Mouse (Mus musculus): ENCODE data around the gene Thbd.

Gene Thbd

GRCm38 (mm10) chr2:148407870-148408760 lies at the start of gene Thbd:
TSS of gene Thbd (minus strand) at chr2:148408188.
- no peak for DNase-seq (ENCODE audit: low read depth, low spot score)

DNA sequence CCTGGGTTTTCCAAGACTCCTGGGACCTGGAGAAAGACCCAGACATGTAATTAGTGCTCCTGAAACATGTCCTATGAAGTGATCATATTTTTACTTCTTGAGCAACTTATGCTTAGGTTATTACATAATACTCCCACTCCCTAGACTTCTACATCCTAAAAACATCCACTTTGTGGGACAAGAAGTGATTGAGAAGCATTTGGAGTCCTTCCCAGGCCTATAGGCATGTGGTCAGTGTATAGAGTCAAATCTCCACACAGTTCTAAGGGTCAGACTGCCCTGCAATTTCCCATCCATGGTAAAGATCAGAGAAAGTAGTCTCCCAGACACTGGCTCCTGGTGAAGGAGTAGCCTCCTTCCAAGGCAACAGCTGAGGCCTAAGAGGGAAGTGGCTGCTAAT lies 47.4 kb upstream of the Thbd start:
- no peak for DNase-seq (ENCODE audit: low read depth, low spot score)

GRCm38 (mm10) chr2:148454014-148454542 lies 46.1 kb upstream of the Thbd start:
- no peak for DNase-seq (ENCODE audit: low read depth, low spot score)

DNA sequence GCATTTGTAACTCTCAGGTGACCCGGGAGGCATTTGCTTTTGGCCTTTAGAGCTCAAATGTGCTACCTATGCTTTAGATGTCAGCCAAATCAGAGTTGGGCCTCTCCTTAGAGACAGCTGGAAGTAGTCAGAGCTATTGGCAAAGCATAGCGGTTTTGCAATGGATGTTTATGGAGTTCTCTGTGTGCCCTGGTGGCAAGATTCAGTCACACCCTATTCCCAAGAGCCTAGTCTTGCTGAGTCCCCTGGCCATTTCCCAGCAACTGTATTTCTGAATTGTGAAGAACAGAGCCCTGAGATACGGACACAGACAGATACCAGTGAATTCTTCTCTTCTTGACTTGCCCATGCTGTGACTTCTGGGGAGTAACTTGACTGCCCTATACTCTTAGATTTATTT lies 45.1 kb upstream of the Thbd start:
- no peak for DNase-seq (ENCODE audit: low read depth, low spot score)

- no peak for DNase-seq (ENCODE audit: low read depth, low spot score)
These were observed 43.5 kb upstream of the Thbd start for GRCm38 (mm10) chr2:148451498-148451897.

- no peak for DNase-seq (ENCODE audit: low read depth, low spot score)
These were observed 42.6 kb upstream of the Thbd start for GRCm38 (mm10) chr2:148450616-148451015.

- DNase-seq (ENCODE audit: low read depth, low spot score), result no peak
These were observed 41.7 kb upstream of the Thbd start for GRCm38 (mm10) chr2:148449659-148450058.

- no peak for DNase-seq (ENCODE audit: low read depth, low spot score)
These were observed 38.5 kb upstream of the Thbd start for GRCm38 (mm10) chr2:148446446-148446845.

- DNase-seq (ENCODE audit: low read depth, low spot score), result no peak
These were observed 37.6 kb upstream of the Thbd start for GRCm38 (mm10) chr2:148445616-148446015.

DNA sequence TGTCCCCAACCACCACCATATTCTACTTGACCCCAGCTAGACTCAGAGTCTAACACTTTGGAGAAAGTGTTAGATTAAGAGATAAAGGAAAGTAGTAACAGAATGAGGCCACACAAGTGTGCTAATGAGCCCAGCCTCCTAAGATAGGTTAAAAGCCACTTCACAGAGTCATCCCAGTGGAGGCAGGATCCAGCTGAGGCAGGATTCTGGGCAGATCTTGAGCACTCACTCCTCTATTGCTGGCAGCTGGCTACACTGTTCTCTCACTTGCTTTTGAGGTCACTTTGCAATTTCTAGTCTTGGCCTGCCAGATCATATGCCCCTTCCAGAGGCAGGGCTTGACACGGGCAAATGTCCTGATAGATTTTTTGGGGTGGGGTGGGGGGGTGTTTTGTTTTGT lies 36.5 kb upstream of the Thbd start:
- no peak for DNase-seq (ENCODE audit: low read depth, low spot score)

- DNase-seq (ENCODE audit: low read depth, low spot score), result no peak
These were observed 35.4 kb upstream of the Thbd start, which contains the start of gene Cd93 for GRCm38 (mm10) chr2:148443249-148443958. TSS of gene Cd93 (minus strand) at chr2:148443563.

GRCm38 (mm10) chr2:148442710-148443109 lies 34.7 kb upstream of the Thbd start:
- no peak for DNase-seq (ENCODE audit: low read depth, low spot score)

GRCm38 (mm10) chr2:148442172-148442571 lies 34.2 kb upstream of the Thbd start:
- DNase-seq (ENCODE audit: low read depth, low spot score), result no peak

GRCm38 (mm10) chr2:148441421-148441820 lies 33.4 kb upstream of the Thbd start:
- no peak for DNase-seq (ENCODE audit: low read depth, low spot score)

DNA sequence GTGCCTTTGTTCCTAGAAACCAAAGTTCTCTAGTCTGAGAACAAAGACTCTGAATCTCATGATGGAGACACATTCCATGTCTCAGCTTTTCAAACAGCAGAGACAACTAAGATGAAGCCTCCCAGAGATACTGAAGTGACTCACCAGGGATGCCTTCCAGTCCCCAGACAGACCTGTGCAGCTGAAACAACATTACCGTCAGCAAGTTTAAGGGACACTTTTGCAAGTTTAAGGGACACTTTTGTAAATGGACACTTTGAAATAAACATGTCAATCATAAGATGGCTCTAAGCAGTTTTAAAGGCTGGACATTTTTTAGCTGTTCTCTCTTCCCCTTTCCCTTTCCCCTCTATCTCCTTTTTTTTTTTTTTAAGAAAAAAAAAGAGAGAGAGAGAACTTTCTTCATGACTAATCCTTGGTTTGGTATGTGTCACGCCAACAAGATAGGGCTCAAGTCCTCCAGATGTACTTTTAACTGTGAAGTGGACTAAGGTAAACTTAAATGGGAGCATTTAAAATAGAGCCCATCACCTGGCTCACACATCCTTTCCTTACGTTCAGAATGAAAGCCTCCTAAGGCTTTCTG lies 31.8 kb upstream of the Thbd start:
- DNase-seq (ENCODE audit: low read depth, low spot score), result no peak

GRCm38 (mm10) chr2:148436285-148436684 lies 28.3 kb upstream of the Thbd start:
- no peak for DNase-seq (ENCODE audit: low read depth, low spot score)

DNA sequence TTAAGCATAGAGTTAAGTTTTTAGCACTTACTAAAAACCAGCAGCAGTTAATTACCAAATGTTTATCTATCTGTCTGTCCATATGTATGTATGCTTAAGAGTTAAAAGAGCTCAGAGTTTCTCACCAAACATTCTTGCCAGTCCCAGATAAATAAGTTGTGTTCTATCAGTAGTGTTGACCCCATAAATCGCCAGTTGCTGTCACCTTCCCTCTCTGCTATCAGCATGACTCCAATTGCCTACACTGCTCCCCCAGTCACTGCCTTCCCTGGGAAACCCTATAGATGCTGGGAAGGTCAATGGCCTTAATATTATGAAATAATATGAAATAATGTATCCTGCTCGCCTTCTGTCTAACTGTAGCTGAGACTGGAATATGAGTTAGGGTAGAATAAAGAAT lies 24.4 kb upstream of the Thbd start:
- no peak for DNase-seq (ENCODE audit: low read depth, low spot score)

DNA sequence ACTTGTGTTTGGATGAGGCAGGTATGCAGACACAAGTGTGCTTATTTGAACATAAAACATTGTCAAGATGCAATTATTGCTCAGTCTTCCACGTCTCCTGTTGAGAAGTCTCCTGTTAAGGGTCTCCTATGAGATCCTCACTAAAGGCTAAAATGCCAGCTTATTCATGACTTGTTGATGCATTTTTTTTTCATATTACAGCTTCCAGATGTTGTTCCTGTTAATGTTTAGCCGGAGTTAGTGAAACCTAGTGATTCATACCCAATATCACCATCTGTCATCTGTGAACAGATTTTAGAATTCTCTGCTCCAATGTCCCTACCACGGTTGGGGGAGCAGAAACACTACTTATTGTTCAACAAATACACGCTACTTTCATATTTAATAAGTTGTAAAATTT lies 23.0 kb upstream of the Thbd start:
- no peak for DNase-seq (ENCODE audit: low read depth, low spot score)

GRCm38 (mm10) chr2:148429001-148429505 lies 21.1 kb upstream of the Thbd start:
- no peak for DNase-seq (ENCODE audit: low read depth, low spot score)

GRCm38 (mm10) chr2:148428523-148428922 lies 20.5 kb upstream of the Thbd start:
- DNase-seq (ENCODE audit: low read depth, low spot score), result no peak

DNA sequence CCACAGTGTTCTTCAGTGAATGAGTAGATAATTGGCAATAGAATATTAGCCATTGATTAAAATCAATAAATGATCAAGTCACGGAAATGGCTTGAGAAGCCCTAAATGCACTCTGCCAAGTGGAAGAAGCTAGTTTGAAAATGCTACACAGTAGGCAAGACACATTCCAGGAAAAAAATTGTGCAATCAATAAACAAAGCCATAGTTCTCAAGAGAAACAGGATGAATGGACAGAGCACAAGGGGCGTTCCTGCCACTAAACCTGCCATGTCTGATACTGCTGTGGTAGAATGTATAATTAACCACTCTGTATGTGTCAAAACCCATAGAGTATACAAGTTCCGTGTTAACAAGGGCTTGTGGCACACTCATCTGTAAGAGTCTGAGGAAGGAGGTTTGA lies 19.6 kb upstream of the Thbd start:
- no peak for DNase-seq (ENCODE audit: low read depth, low spot score)

Measured in brain, embryonic 18.5 days (tissue).